Mouse (Mus musculus): ENCODE data around the gene Prox1. TPM values are rescaled to one million over a fixed set of nuclear protein-coding genes. Genes with fewer than 3 reads are reported as not detected.

The Prox1 gene
- total RNA-seq, 1 experiment from 2014 or later, result not detected

GRCm38 (mm10) chr1:190148661-190149232 is 21.8 kb downstream of the Prox1 start:
- ATAC-seq (replicated peaks; ENCODE audit: low read depth, poor library complexity, severe bottlenecking), result no peak

- no peak for ATAC-seq (replicated peaks; ENCODE audit: low read depth, poor library complexity, severe bottlenecking)
Measured at GRCm38 (mm10) chr1:190147816-190148215, 22.7 kb downstream of the Prox1 start.

- ATAC-seq (replicated peaks; ENCODE audit: low read depth, poor library complexity, severe bottlenecking), result no peak
Measured at GRCm38 (mm10) chr1:190144416-190144815, 26.1 kb downstream of the Prox1 start.

- ATAC-seq (replicated peaks; ENCODE audit: low read depth, poor library complexity, severe bottlenecking), result no peak
Measured at GRCm38 (mm10) chr1:190143593-190143992, 26.9 kb downstream of the Prox1 start.

GRCm38 (mm10) chr1:190142584-190142983 is 27.9 kb downstream of the Prox1 start:
- no peak for ATAC-seq (replicated peaks; ENCODE audit: low read depth, poor library complexity, severe bottlenecking)

GRCm38 (mm10) chr1:190140519-190140918 is 30.0 kb downstream of the Prox1 start:
- no peak for ATAC-seq (replicated peaks; ENCODE audit: low read depth, poor library complexity, severe bottlenecking)

GRCm38 (mm10) chr1:190139711-190140405 is 30.7 kb downstream of the Prox1 start:
- ATAC-seq (replicated peaks; ENCODE audit: low read depth, poor library complexity, severe bottlenecking), result no peak

- ATAC-seq (replicated peaks; ENCODE audit: low read depth, poor library complexity, severe bottlenecking), result no peak
Measured at GRCm38 (mm10) chr1:190137943-190138342, 32.6 kb downstream of the Prox1 start.

GRCm38 (mm10) chr1:190132897-190133296 is 37.6 kb downstream of the Prox1 start:
- no peak for ATAC-seq (replicated peaks; ENCODE audit: low read depth, poor library complexity, severe bottlenecking)

- no peak for ATAC-seq (replicated peaks; ENCODE audit: low read depth, poor library complexity, severe bottlenecking)
Measured at GRCm38 (mm10) chr1:190130888-190131287, 39.6 kb downstream of the Prox1 start.

- ATAC-seq (replicated peaks; ENCODE audit: low read depth, poor library complexity, severe bottlenecking), result no peak
Measured at GRCm38 (mm10) chr1:190129553-190129952, 41.0 kb downstream of the Prox1 start.

- ATAC-seq (replicated peaks; ENCODE audit: low read depth, poor library complexity, severe bottlenecking), result no peak
Measured at GRCm38 (mm10) chr1:190128674-190129322, 41.7 kb downstream of the Prox1 start.

GRCm38 (mm10) chr1:190127878-190128277 is 42.6 kb downstream of the Prox1 start:
- ATAC-seq (replicated peaks; ENCODE audit: low read depth, poor library complexity, severe bottlenecking), result no peak

- ATAC-seq (replicated peaks; ENCODE audit: low read depth, poor library complexity, severe bottlenecking), result no peak
Measured at GRCm38 (mm10) chr1:190127163-190127795, 43.2 kb downstream of the Prox1 start.

- no peak for ATAC-seq (replicated peaks; ENCODE audit: low read depth, poor library complexity, severe bottlenecking)
Measured at GRCm38 (mm10) chr1:190124961-190125739, 45.4 kb downstream of the Prox1 start.

- no peak for ATAC-seq (replicated peaks; ENCODE audit: low read depth, poor library complexity, severe bottlenecking)
Measured at GRCm38 (mm10) chr1:190123404-190123803, 47.1 kb downstream of the Prox1 start.

- ATAC-seq (replicated peaks; ENCODE audit: low read depth, poor library complexity, severe bottlenecking), result no peak
Measured at GRCm38 (mm10) chr1:190115985-190116384, 54.5 kb downstream of the Prox1 start.

GRCm38 (mm10) chr1:190111741-190112140 is 58.8 kb downstream of the Prox1 start:
- no peak for ATAC-seq (replicated peaks; ENCODE audit: low read depth, poor library complexity, severe bottlenecking)

- ATAC-seq (replicated peaks; ENCODE audit: low read depth, poor library complexity, severe bottlenecking), result no peak
Measured at GRCm38 (mm10) chr1:190107587-190107986, 62.9 kb downstream of the Prox1 start.

All from common myeloid progenitor, adult 5-6 weeks (primary cell).